Mouse (Mus musculus): ENCODE data around the gene Fbxo24.
"Not testable (repeated sequence)": the region's sequence is repeated elsewhere in the genome, so short reads cannot be mapped to it uniquely, and the experiment has no call there.

The Fbxo24 gene

DNA sequence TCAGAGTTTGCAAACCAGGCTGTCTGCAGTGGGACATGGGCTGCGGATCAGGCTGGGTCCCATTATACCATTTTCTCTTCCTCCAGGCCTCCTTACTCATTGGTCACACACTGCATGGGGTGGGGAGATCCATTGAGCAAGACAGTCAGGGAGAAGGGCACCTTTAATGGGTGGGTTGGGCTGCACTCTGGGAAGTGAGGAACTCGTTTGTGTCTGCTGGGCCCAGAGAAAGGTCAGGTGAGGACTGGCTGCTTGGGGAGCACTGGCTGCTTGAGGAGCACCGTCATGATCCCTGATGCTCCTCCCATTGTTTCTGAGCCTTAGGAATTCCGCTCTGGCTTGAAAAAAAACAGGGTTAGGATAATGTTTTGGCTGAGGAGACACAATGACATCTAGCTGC, 14.1 kb upstream of the Fbxo24 start:
- DNase-seq (ENCODE audit: low read depth, low spot score), result peak; percentile 80

DNA sequence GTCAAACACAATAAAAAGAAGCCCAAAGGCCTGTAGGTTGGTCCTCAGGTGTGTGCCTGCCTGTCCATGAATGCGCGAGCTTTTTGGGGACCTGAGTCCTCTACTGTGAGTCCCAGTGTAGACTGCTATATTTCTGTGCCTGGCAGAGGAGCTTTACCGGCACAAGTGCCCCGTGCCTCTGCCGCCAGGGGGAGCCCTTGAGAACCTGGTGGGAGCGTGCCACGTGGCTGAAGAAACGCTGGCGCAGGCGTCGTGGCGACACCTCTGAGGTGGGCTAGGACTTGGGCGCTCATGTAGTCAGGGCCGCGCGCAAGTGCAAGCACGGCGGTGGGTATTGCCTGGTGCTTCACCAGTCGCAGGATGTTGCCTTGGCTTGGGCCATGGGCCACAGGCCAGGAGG, 12.3 kb upstream of the Fbxo24 start, which contains the start of gene Sap25:
TSS of gene Sap25 (plus strand) at position 281 of the 400 bp plus-strand sequence.
- peak; percentile 95 for DNase-seq (ENCODE audit: low read depth, low spot score)

DNA sequence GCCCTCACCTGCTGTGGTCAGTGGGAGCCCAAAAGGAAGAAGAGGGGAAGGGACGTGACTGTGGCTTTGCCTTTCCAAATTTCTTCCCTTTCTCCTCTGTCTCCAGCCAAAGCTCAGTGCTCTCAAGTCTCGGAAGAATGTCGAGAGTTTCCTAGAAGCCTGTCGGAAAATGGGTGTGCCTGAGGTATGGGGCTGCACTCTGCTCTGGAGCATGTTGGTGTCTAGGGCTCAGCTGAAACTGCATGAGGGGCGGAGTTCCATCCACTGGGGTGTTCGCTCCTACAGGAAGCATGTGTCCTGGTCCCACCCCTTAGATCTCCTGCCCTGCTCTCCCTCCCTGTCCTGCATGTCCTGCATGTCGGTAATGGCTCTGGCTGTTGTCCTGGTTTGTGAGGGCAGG, 10.7 kb upstream of the Fbxo24 start:
- peak; percentile 84 for DNase-seq (ENCODE audit: low read depth, low spot score)

DNA sequence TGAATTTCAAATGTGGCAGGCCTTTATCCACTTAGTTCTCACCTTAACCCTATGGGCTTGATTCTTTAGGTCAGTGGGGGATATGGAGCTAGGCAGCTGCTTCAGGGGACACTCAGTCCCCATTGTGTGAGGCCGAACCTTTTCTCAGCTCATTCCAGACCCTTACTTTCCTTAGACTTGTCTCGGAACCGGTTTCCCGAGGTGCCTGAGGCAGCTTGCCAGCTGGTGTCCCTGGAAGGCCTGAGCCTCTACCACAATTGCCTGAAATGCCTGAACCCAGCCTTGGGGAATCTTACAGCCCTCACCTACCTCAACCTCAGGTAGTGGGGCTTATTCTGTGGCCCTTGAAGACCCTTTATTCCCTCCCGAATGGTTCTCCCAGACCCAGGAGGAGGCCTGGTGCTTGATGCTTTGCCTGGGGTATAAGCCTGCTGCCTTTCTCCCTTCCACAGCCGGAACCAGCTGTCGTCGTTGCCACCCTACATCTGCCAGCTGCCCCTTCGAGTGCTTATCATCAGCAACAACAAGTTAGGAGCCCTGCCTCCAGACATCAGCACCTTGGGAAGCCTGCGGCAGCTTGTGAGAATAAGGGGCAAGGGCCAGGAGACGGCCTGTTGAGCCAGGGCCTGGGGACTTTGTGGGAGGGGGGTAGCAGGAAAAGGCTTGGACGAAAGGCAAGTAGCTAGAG, 4.7 kb upstream of the Fbxo24 start:
- DNase-seq (ENCODE audit: low read depth, low spot score), result no peak

DNA sequence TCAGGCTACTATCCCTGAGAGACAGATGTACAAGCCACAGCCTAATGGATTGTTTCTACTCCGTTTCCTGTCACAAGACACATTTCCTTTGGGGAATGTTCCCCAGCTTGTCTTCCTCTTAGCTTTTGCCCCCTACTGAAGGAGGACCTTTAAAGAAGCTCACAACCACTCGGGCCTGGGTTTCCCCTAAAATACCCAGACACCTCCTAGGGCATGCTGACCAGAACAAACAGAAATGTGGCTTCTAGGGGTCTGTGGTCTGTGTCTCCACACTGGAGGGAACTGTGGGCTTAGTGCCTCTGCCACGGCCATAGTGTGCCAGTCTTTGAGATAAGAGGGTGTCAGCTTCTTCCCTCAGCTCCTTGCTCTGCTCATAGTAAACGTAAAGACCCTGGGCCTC, 2.8 kb upstream of the Fbxo24 start:
- no peak for DNase-seq (ENCODE audit: low read depth, low spot score)

DNA sequence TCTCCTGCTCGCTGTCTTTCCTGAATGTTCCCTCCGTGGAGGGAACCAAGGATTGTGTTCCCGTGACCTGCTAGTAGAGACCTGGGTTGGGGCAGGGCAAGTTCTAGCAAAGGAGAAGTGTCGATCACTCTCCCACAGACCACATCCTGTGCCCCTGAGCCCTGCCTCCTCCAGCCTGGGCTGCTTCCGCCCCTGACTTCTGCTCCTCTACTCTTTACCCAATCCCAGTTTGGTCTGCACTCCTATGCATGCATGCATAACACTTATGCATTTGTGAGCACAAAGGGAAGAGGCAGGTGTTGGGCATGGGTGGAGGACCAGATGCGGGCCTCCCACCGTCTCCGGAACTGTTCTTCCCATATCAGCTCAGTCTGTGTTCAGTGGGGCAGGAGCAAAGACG, 2.4 kb upstream of the Fbxo24 start:
- DNase-seq (ENCODE audit: low read depth, low spot score), result peak; percentile 95

DNA sequence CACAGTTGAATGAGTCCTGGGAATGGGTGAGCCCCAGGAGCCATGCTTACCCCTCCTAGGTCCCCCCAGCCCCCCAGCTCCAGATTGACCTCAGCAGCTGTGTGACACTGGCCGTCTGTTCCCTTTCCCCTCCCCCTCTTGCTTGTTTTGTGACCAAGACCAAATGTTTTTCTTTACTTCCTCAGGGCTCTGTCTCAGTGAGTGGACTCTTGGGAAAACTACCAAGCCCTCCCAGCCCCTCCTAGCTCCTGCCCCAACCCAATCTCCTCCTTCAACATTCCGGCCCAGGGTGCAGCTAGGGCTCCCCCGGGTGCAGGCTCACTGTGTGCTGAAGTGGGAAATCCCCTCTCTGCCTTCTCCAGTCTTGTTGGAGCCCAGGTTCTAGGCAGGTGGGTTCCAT, 1.8 kb upstream of the Fbxo24 start:
- DNase-seq (ENCODE audit: low read depth, low spot score), result peak; percentile 86

DNA sequence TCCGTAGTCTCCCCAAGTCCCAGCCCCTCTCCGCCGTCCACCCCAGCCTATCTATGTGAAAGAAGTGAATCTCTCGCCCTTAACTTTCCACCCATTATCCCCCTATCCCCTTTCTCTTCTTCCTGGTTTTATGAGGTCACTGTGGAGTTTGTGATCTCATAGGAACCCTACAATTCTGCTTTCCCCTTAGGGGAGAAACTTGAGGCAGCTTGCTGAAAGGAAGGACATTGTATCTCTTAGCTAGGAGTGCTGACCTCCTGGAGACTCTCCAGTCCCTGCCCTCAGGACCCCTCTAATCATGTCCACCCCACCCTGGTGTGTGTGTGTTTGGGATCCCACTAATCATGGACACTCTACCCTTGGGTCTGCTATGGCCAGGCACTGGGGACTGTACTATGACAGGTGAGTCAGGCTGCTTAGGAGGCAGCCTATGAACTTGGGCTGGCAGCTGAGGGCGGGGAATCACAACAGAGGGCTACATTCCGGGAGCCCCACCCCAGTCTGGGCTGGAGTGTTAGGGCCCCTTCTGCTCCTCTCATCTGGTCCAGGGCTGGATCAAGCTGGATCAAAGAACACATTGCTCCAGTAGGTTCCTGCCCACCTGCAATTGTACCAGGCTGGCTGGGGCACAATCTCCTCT, 1.2 kb upstream of the Fbxo24 start:
- peak; percentile 94 for DNase-seq (ENCODE audit: low read depth, low spot score)

DNA sequence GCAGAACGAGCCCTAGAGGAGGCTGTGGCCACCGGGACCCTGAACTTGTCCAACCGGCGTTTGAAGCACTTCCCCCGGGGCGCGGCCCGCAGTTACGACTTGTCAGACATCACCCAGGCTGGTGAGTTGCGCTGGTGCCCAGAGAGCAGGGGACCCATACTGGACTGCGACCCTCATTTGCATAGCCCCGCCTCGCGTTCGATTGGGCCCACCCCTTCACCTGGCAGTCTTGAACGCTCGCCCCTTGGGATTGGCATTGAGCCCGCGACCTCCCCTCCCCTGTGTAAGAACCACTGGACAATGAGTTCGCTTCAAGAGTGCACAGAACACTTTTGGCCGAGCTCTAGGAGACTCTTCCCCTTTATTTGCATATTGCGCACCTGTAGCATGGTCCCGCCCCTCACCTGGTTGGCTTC, 512 bp upstream of the Fbxo24 start:
- DNase-seq (ENCODE audit: low read depth, low spot score), result peak; percentile 74

DNA sequence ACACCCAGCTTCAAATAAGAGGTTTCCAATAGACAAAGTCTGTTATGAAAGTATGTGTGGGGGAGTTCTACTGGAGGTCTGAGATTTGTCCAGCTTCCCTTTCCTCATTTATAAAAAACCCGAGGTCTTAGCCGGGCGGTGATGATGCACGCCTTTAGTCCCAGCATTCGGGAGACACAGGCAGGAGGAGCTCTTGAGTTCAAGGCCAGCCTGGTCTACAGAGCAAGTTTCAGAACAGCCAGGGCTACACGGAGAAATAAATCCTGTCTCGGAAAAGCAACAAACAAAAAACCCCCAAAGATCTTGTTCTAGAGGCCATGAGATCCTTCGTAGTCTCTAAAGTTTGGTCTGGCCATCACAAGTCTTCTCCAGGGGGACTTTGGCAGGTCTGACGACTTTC, 811 bp downstream of the Fbxo24 start:
- peak; percentile 45 for DNase-seq (ENCODE audit: low read depth, low spot score)

DNA sequence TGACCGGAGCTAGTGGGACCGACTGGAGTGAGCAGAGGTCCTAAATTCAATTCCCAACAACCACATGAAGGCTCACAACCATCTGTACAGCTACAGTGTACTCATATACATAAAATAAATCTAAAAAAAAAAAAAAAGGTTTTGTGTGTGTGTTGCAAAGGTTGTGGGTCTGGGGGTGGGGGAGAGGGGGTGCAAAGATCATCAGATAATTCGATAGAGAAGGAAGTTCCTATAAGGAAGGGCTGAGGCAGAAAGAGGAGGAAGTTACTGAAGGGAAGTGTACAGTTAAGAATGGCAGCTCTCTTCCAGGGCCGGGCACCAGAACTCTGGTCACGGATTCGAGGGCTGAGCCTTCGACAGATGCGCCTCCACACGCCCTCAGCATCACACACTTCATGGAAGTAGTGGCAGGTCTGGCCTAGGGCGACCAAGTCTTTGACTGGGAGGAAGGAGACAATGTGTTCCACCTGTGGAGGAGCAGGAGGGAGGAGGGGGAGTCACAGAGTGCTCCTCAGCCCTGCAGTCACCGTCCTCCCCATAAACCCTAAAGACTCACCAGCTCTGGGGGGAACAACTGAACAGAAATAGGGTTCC, 4.8 kb downstream of the Fbxo24 start:
- no peak for DNase-seq (ENCODE audit: low read depth, low spot score)

DNA sequence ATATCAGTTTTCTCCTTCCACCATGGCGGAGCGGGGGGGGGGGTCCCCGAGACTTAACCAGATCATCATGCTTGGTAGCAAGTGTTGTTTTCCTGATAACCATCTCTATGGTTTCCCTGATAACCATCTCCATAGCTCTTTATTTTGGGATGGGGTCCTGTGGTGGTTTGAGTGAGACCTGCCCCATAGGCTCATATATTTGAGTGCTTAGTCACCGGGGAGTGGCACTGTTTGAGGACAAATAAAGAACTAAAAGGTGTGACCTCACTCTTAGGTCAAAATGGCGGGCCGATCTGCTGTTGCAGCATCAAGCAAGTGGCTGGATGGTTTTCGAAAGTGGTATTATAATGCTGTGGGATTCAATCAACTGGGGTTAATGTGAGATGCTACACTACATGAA, 13.5 kb downstream of the Fbxo24 start:
- no peak for DNase-seq (ENCODE audit: low read depth, low spot score)

DNA sequence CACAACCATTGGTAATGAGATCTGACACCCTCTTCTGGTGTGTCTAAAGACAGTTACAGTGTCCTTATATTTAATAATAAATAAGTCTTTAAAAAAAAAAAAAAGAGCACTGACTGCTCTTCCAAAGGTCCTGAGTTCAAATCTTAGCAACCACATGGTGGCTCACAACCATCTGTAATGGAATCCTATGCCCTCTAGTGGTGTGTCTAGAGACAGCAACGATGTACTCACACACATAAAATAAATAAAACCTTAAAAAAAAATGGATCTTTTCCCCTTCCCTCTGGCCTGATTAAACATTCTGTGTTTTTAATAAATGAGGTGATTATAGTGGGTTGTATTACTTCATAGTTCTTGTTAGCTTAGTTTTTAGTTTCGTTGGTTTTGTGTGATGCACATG, 13.9 kb downstream of the Fbxo24 start:
- not testable (repeated sequence) for DNase-seq (ENCODE audit: low read depth, low spot score)

DNA sequence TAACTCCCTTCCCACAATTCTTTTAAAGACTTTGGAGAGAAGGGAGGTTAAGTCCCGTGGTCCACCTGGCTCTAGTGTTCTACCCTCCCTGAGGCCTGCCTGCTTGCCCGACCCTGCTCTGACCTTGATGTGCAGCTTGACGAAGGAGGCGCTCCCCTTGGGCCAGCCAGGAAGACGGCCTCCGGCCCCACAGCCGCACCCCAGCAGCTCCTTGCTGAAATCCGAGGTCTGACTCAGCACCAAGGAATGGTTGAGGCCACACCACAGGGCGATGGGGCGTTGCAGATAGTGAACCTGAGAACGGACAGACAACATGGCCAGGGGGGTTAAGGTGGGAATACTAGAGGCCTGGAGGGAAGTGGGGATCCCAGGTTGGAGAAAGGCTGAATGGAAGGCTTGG, 15.3 kb downstream of the Fbxo24 start, which contains the start of gene Pcolce:
TSS of gene Pcolce (minus strand) at position 235 of the 400 bp plus-strand sequence.
- DNase-seq (ENCODE audit: low read depth, low spot score), result peak; percentile 74

DNA sequence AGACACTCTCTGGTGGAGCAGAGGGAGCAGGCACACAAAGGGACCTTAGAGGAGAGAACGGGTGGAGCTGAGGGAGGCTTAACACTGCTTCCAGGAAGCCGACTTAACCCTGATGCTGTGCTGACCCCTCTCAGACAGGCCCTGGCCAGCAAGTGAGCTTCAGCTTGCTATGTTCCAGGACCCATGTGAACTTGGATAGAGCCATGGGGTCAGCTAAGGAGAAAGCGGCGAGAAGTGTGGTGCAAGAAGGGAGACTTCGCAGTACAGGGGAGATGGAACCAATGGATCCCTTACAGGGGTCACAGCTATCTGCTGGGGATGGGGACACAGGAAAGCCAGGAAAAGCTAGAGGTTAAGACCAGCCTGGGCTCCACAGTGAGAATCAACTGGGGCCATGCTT, 15.7 kb downstream of the Fbxo24 start:
- DNase-seq (ENCODE audit: low read depth, low spot score), result no peak

DNA sequence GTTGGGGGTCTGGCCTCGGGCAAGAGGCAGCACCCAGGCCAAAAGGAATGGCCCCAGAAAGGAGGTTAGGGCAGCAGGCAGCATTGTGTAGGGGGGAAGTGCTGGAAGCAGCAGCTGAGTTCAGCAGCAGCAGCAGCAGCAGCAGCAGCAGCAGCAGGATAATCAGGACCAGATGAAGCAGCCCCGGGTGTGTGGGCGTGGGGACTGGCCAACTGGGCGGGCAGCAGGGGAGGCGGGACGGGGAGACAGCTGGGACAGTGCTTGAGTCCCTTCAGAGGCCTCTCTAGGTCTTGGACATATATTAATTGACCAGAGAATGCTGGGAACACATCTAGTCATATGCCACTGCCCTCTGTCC, 17.6 kb downstream of the Fbxo24 start:
- no peak for DNase-seq (ENCODE audit: low read depth, low spot score)

DNA sequence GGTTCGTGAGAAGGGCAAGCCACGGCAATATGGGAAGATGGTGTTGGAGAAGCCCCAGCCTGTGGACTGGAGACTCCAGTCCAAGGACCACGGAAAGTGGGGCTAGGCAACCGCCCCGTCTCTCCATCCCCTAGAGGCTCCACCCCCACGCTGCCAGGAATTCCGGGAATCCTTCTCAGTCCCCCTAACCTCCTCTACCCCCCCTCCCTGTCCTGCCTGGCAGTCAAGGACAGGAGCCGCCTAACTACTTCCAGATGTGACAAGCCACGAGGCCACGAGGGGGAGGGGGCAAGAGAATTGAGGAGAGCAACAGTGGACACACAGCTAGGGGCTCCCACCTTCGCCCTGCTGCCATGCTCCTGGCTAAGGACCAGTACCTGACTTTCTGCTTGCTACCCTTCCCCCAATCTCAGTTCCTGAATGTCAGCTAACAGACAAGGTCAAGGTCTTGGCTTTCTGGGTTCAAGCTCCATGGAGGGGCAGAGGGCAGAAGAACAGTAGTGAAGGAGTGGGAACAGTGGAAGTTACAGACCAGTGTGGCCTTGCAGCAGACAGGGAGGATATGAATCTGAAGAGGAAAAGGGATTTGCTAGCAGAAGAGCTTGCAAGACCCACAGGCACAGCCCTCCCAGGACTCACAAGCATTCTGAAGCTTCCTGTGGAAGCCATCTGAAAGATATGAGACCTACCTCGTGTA, 18.1 kb downstream of the Fbxo24 start:
- DNase-seq (ENCODE audit: low read depth, low spot score), result peak; percentile 88

DNA sequence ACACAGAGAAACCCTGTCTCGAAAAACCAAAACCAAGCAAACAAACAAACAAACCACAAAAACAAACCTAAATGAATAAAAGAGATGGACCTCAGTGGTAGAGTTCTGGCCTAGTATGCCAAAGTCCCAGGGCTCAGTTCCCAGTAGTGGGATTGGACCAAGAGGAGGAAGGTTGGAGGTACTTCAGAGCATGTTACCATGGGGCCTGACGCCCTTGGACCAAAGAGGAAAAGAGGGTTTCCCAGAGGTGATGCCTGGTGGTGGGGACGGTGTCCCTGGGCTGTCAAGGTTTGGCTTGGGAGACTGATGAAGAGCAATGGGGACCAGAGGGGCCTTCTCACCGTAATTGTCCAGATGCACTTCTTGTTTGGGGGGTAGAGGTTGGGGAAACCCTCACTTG, 18.7 kb downstream of the Fbxo24 start:
- DNase-seq (ENCODE audit: low read depth, low spot score), result no peak

DNA sequence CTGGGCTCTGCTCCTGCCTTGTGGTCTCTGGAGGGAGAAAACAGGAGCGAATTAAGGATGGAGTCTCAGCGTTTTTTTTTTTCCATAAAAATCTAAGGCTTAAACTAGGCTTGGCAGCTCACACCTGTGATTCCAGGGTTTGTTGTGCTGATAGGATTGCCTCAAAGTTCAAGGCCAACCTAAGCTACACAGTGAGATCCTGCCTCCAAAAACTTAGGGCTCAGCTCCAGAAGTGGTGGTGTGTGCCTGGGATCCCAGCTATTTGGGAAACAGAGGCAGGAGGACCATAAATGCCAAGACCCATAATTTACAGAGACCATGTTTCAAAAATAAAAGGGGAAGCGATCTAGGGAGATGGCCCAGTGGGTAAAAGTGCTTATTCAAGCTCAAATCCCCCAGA, 19.5 kb downstream of the Fbxo24 start:
- no peak for DNase-seq (ENCODE audit: low read depth, low spot score)

DNA sequence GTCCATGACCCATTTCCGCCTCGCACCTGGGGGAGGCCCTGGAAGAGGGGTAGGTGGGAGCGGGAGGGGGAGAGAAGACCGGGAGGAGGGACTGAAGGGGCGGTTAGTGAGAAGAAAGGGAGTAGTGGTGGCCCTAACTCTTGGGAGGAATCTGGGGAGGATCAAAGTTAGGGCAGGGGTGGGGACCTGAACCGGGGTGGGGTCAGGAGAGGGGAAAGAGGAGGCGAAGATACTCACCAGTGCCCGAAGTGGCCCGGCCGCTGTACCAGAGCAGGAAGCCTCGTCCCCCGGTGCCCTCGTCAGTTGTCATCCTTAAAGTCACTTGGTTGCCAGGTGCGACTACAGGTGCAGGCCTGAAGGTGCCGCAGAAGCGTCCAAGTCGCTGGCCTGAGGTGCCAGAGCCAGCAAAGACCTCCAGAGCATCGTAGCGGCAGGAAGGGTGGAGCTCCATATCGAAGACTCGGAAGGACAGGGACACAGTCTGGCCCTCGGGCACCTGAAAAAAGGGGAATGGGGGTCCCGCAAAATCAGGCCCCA, 20.1 kb downstream of the Fbxo24 start:
- DNase-seq (ENCODE audit: low read depth, low spot score), result peak; percentile 45

DNA sequence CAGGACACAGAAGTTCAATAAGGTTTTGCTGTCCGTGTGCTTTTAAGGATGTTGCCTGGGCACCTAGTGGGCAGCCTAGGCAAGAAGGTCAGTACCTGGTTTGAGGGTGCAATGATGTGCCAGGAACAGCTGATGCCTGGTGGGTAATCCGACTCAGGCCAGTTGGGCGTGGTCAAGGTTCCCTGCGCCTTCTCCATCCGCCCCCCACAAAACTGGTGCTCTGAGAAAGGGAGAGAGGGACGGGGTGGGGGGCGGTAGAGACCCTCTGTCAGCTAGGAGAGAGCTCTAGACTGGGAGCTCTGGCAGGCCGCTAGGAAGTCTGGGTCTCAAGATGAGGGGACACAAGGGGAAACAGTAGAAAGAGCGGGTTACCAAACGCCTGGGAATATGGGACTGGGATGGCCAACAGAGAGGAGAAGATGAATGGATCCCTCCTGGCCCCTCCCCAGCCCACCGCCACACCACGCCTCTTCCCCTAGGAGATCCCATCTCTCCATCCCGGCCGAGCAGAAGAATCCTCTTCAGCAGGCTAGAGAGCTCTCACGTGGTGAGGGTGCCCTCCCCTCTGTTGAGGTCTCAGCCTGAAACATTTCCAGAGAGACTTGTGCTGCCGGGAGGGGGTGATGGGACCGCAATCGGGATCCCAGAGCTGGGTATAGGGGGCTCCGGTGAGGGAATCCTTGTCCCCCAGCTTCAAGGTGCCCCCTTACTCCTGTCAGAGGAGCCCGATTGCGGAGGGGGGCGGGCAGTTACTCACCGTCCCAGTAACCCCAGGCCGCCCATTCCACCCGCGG, 20.7 kb downstream of the Fbxo24 start:
- peak; percentile 84 for DNase-seq (ENCODE audit: low read depth, low spot score)

Data from ZHBTc4 (cell line).